Mouse (Mus musculus) forebrain, embryonic 16.5 days (tissue): ENCODE measurements at regions not wholly inside any gene's neighbourhood (a gene's known extent, or its start where the extent isn't known, plus 50 kb on each side); places are given as distances from the start of the nearest gene placed in this dataset.

Source experiments
- ATAC-seq: fragments of 200-750 bp; cut with Nextera tagmentation; 2 replicates; pipeline ENCODE4 v1.8.0; 2017; ENCODE audit warnings: mild to moderate bottlenecking, moderate library complexity
- H3K27ac ChIP-seq: fragments of 300-500 bp; sonication (generic); 2 replicates; pipeline ENCODE4 v1.5.1; 2014; ENCODE audit warnings: low read length, control low read depth
- H3K27me3 ChIP-seq: fragments of 300-500 bp; sonication (generic); replicated peaks from 2 replicates; pipeline ENCODE4 v1.6.1; 2014; ENCODE audit warnings: low read length; ENCODE audit not compliant: control insufficient read depth, insufficient read depth
- H3K36me3 ChIP-seq: fragments of 300-500 bp; sonication (generic); 2 replicates; pipeline ENCODE4 v1.6.1; 2014; ENCODE audit not compliant: control insufficient read depth, insufficient read depth
- H3K4me1 ChIP-seq: fragments of 300-500 bp; sonication (generic); replicated peaks from 2 replicates; pipeline ENCODE4 v1.6.1; 2014; ENCODE audit warnings: low read length; ENCODE audit not compliant: control insufficient read depth, insufficient read depth
- H3K4me2 ChIP-seq: fragments of 300-500 bp; sonication (generic); 2 replicates; pipeline ENCODE4 v1.6.1; 2014; ENCODE audit warnings: mild to moderate bottlenecking, low read length, control low read depth
- H3K4me3 ChIP-seq: fragments of 300-500 bp; sonication (generic); replicated peaks from 2 replicates; pipeline ENCODE4 v1.5.1; 2014; ENCODE audit warnings: mild to moderate bottlenecking, low read length, control low read depth
- H3K9ac ChIP-seq: fragments of 300-500 bp; sonication (generic); replicated peaks from 2 replicates; pipeline ENCODE4 v1.6.1; 2014; ENCODE audit warnings: low read depth, low read length, control low read depth
- H3K9me3 ChIP-seq: fragments of 300-500 bp; sonication (generic); 2 replicates; pipeline ENCODE4 v1.6.1; 2016; ENCODE audit warnings: low read length; ENCODE audit not compliant: control insufficient read depth
- WGBS: fragments of 180-500 bp; shearing (Covaris S2); extraction: QIAGEN DNeasy Blood & Tissue Kit; methylation state at CpG from one replicate; pipeline ENCODE4 v1.1.7; 2014; 5-methylcytosine and 5-hydroxymethylcytosine counted together

DNA sequence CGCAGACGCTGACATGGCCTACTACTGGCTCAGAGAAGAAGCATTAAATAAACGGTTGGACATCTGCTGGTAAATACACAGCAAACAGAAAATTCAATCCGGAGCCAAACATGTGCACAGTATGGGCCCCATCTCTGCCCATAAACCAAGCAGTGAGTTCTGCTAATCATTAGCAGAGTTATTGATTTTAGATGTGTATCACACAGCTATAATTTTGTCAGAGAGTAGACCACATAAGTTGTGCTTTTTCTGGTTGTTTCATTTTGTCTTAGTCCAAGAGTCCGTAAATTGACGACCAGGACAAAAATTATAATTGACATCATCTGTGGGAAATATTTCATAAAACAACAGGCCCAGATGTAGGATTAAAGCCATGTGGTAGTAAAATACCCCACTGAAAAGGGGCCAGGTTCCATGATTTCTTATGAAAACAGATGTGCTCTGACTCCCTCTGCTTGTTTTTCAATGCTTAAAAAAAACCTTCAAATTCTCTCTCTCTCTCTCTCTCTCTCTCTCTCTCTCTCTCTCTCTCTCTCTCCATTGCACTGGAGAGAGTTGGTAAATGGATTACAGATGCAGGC is 339.3 kb downstream of the Hao1 start:
- Histone ChIP-seq H3K9me3 (no peaks in the 10 kb centered on the region), H3K27ac (no peak overlapping the region), H3K27me3 (no peaks in the 10 kb centered on the region), H3K4me3 (no peak overlapping the region), H3K4me1 (no peaks in the 10 kb centered on the region), H3K4me2 (no peak overlapping the region), H3K9ac (no peak overlapping the region), H3K36me3 (no peaks in the 10 kb centered on the region)
- WGBS: 84% methylated on average over 6 of the region's 6 CpGs
- ATAC-seq: no peak

DNA sequence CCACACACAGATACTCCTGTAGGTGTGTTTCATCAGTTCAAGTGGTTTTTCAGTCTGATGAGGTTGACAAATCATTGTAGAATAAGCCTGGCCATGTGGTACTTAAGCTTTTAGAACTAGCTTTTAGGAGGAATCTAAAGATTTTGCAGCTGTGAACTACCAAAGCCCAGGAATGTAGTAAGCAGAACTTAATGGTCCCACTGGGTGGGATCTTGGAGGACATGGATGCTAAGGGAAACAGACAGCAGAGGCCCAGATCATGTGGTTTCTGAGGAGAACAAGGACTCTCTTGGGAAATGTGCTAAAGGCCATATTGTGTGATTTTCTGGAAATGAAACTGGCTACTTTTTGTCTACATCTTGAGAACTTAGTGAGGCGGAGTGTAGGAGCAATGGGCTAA is 350.9 kb downstream of the Hao1 start:
- H3K27me3 ChIP-seq: no peaks in the 10 kb centered on the region
- H3K36me3 ChIP-seq: no peaks in the 10 kb centered on the region
- no peak overlapping the region for H3K27ac ChIP-seq
- ATAC-seq: no peak
- WGBS: 100% methylated on average over 1 of the region's 1 CpGs
- no peaks in the 10 kb centered on the region for H3K9me3 ChIP-seq
- H3K4me1 ChIP-seq: no peaks in the 10 kb centered on the region
- H3K9ac ChIP-seq: no peak overlapping the region
- no peak overlapping the region for H3K4me2 ChIP-seq
- H3K4me3 ChIP-seq: no peak overlapping the region

DNA sequence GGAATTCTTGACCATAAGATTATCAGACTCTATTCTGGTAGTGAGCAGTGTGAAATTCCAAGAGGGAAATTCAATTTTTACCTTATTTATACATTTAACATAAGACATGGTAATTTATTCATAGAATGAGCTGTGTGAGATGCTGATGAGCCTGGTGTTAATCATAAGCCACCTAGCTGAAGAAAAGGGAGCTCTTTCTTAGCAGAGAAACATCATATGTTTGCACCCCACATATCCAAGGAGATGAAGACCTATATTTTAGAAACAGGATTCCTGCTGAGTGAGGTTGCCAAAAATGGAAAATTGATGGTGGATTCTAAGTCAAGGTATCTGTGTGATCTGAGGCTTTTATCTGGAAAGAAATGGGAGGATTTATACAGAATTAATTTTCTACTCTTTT is 358.2 kb downstream of the Hao1 start:
- Histone ChIP-seq H3K9ac (no peak overlapping the region), H3K4me2 (no peak overlapping the region), H3K4me1 (no peaks in the 10 kb centered on the region), H3K36me3 (no peaks in the 10 kb centered on the region), H3K27me3 (no peaks in the 10 kb centered on the region), H3K4me3 (no peak overlapping the region), H3K27ac (no peak overlapping the region), H3K9me3 (no peaks in the 10 kb centered on the region)
- no peak for ATAC-seq

DNA sequence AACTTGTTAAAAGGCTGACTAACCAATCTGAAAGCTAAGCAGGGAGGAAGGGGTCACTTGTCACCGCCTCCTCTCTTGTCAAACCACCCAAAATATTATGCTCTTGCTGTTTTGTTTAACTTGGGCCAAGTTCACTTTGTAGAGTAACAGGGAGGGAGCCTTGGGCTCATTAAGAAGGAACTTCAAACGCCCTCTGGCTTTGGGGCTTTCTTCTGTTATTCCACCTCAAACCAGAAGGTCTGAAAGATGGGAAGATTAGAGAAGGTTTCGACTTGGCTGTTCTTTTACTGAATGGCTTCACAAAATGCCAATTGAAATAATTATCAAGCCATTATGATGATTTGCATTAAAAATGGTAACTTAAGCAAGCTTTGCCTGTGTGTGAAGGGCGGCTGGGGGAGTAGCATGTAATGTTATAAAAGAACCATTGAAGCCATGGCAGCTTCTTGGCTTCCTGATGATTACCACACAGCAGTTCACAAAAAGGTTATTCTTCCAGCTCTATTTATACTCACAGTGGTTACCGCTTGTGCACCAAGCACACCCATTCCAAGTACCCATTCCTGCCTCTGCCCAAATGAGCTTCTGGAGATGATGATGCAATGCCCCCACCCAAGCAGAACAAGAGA is 364.6 kb downstream of the Hao1 start:
- peak; percentile 97 for ATAC-seq
- H3K27ac ChIP-seq: no peak overlapping the region
- no peak overlapping the region for H3K9ac ChIP-seq

More for the DNA sequence above, 364.6 kb downstream of the Hao1 start:
- no peaks in the 10 kb centered on the region for H3K27me3 ChIP-seq
- no peak overlapping the region for H3K4me2 ChIP-seq
- 0 out of 2 replicates have a peak, but pooled peaks cover 3% of the 10 kb centered on the region for H3K4me1 ChIP-seq
- no peaks in the 10 kb centered on the region for H3K36me3 ChIP-seq
- WGBS: 18% methylated on average over 5 of the region's 5 CpGs
- no peaks in the 10 kb centered on the region for H3K9me3 ChIP-seq
- H3K4me3 ChIP-seq: no peak overlapping the region
